Mouse (Mus musculus) liver, embryonic 14.5 days (tissue): ENCODE results near the gene Med19. TPM values are rescaled to one million over a fixed set of nuclear protein-coding genes. Genes with fewer than 3 reads are reported as not detected.

Experiments used
- ATAC-seq: fragments of 200-750 bp; cut with Nextera tagmentation; 2 replicates; pipeline ENCODE4 v1.8.0; 2017; ENCODE audit warnings: moderate number of reproducible peaks, mild to moderate bottlenecking, moderate library complexity; ENCODE audit not compliant: insufficient read depth
- DNase-seq, 3 experiments: peaks; one replicate each; pipeline ENCODE4 v3.0.0-alpha.2; 2012 to 2013; ENCODE audit warnings: low read depth in 3 of 3, low spot score in 3 of 3
- H3K27ac ChIP-seq: fragments of 300-500 bp; sonication (generic); 2 replicates; pipeline ENCODE4 v1.5.1; 2014; ENCODE audit warnings: moderate library complexity, mild to moderate bottlenecking, control low read depth, inconsistent platforms
- H3K27me3 ChIP-seq: fragments of 300-500 bp; sonication (generic); 2 replicates; pipeline ENCODE4 v1.6.1; 2014; ENCODE audit warnings: mild to moderate bottlenecking, low read length, moderate library complexity; ENCODE audit not compliant: control insufficient read depth, insufficient read depth
- H3K36me3 ChIP-seq: fragments of 300-500 bp; sonication (generic); replicated peaks from 2 replicates; pipeline ENCODE4 v1.6.1; 2014; ENCODE audit warnings: low read depth; ENCODE audit not compliant: control insufficient read depth, insufficient read depth
- H3K4me1 ChIP-seq, 2 experiments: fragments of 200-500 bp in 1 of 2; fragments of 300-500 bp in 1 of 2; sonication (generic) in 1 of 2; replicated peaks; 2 replicates each; pipeline ENCODE4 v1.6.1; 2012 to 2014; ENCODE audit warnings: antibody characterized with exemption in 1 of 2, inconsistent platforms in 1 of 2, low read length in 1 of 2; ENCODE audit not compliant: control insufficient read depth in 2 of 2, insufficient read depth in 2 of 2
- H3K4me2 ChIP-seq: fragments of 300-500 bp; sonication (generic); 2 replicates; pipeline ENCODE4 v1.6.1; 2014; ENCODE audit warnings: low read depth, mild to moderate bottlenecking, control low read depth, moderate library complexity
- H3K4me3 ChIP-seq, 2 experiments: fragments of 200-500 bp in 1 of 2; fragments of 300-500 bp in 1 of 2; sonication (generic) in 1 of 2; 2 replicates each; pipeline ENCODE4 v1.5.1; 2012 to 2014; ENCODE audit warnings: low read depth in 2 of 2, low read length in 2 of 2, mild to moderate bottlenecking in 2 of 2, control low read depth in 1 of 2, inconsistent platforms in 1 of 2, moderate library complexity in 1 of 2; ENCODE audit not compliant: insufficient read depth in 1 of 2
- H3K9ac ChIP-seq: fragments of 300-500 bp; sonication (generic); replicated peaks from 2 replicates; pipeline ENCODE4 v1.6.1; 2014; ENCODE audit warnings: mild to moderate bottlenecking, control low read depth, moderate library complexity
- H3K9me3 ChIP-seq: fragments of 300-500 bp; sonication (generic); 2 replicates; pipeline ENCODE4 v1.6.1; 2016; ENCODE audit warnings: low read length, mixed read lengths; ENCODE audit not compliant: control insufficient read depth
- CTCF ChIP-seq: IDR thresholded peaks from 2 replicates; pipeline ENCODE4 v1.5.1; 2016; ENCODE audit warnings: antibody characterized with exemption, low read depth, control low read depth
- EP300 ChIP-seq: IDR thresholded peaks from 2 replicates; pipeline ENCODE4 v1.6.1; 2016; ENCODE audit warnings: antibody characterized with exemption, low read depth
- WGBS: fragments of 180-500 bp; shearing (Covaris S2); extraction: QIAGEN DNeasy Blood & Tissue Kit; methylation state at CpG from one replicate; pipeline ENCODE4 v1.1.7; 2014; ENCODE audit not compliant: insufficient replicate concordance; 5-methylcytosine and 5-hydroxymethylcytosine counted together
- polyA plus RNA-seq, 2 experiments: library from polyadenylated mRNA; depleted of rRNA in 1 of 2; stranded (reverse) in 1 of 2; unstranded in 1 of 2; fragments of >200 nt; fragmentation: Nextera tagmentation in 1 of 2; extraction: Ambion mirVana in 1 of 2; gene quantifications; 2 replicates each; pipeline versions ENCODE4 v1.2.1 to v1.2.3; 2012 to 2014

Med19 gene
- 9.6 and 12.3 TPM in 2 replicates for polyA plus RNA-seq (2012; rRNA removed)
- polyA plus RNA-seq (2014; fragmentation: Nextera tagmentation; extraction: Ambion mirVana), result 22.4 and 23.4 TPM in 2 replicates

- peaks cover 22 to 28% of the 10 kb centered on the region in 2 experiments for H3K4me1 ChIP-seq
- peak within 1 kb of the TSS; percentile 96 to 98 for H3K4me3 ChIP-seq
- H3K27me3 ChIP-seq, result no peaks in the 10 kb centered on the region
- H3K36me3 ChIP-seq, result peaks cover 26% of the 10 kb centered on the region
- no peaks in the 10 kb centered on the region for H3K9me3 ChIP-seq
- under 1% methylated on average over 44 of the region's 44 CpGs for WGBS
- H3K27ac ChIP-seq, result peak within 1 kb of the TSS; percentile 74
- DNase-seq (peak; percentile 100), ATAC-seq (peak; percentile 96)
- H3K4me2 ChIP-seq, result peak within 1 kb of the TSS; percentile 97
- TF ChIP-seq EP300, result no peak
- TF ChIP-seq CTCF, result peak; percentile 26; the same call in 1 of the 2 replicates
- H3K9ac ChIP-seq, result peak within 1 kb of the TSS; percentile 85
Measured at GRCm38 (mm10) chr2:84677968-84678880, at the start of gene Med19, which contains the start of gene Gm28635. TSS of gene Med19 (plus strand) at chr2:84678402. TSS of gene Gm28635 (minus strand) at chr2:84678041.

GRCm38 (mm10) chr2:84632001-84632400, 46.2 kb upstream of the Med19 start:
- no peak overlapping the region for H3K27ac ChIP-seq
- no peak for DNase-seq

GRCm38 (mm10) chr2:84632999-84633398, 45.2 kb upstream of the Med19 start:
- H3K4me2 ChIP-seq, result peak overlapping the region; percentile 42
- H3K36me3 ChIP-seq, result no peaks in the 10 kb centered on the region
- DNase-seq (peak in 1 of 3 experiments; percentile 33), ATAC-seq (0 out of 2 replicates have a peak, but pooled peaks have one; percentile 43)
- no peaks in the 10 kb centered on the region for H3K9me3 ChIP-seq
- no peak overlapping the region for H3K27ac ChIP-seq
- TF ChIP-seq CTCF (no peak), EP300 (no peak)
- H3K9ac ChIP-seq, result no peak overlapping the region; the same call in 1 of the 2 replicates
- no peaks in the 10 kb centered on the region for H3K27me3 ChIP-seq
- 0% methylated on average over 3 of the region's 3 CpGs for WGBS
- H3K4me3 ChIP-seq, result no peak overlapping the region
- peaks cover 14 to 47% of the 10 kb centered on the region in 2 experiments for H3K4me1 ChIP-seq

More at GRCm38 (mm10) chr2:84632001-84632400, 46.2 kb upstream of the Med19 start:
- Histone ChIP-seq H3K4me1 (peaks cover 14 to 39% of the 10 kb centered on the region in 2 experiments), H3K9ac (no peak overlapping the region), H3K27me3 (no peaks in the 10 kb centered on the region), H3K36me3 (no peaks in the 10 kb centered on the region), H3K4me3 (no peak overlapping the region), H3K4me2 (no peak overlapping the region), H3K9me3 (no peaks in the 10 kb centered on the region)
- WGBS, result 77% methylated on average over 1 of the region's 1 CpGs
- no peak for ATAC-seq
- TF ChIP-seq CTCF (no peak), EP300 (no peak)

GRCm38 (mm10) chr2:84634006-84634405, 44.2 kb upstream of the Med19 start:
- DNase-seq (no peak), ATAC-seq (no peak)
- WGBS, result 48% methylated on average over 4 of the region's 4 CpGs
- Histone ChIP-seq H3K36me3 (no peaks in the 10 kb centered on the region), H3K4me3 (no peak overlapping the region), H3K9ac (no peak overlapping the region), H3K4me1 (peaks cover 17 to 43% of the 10 kb centered on the region in 2 experiments), H3K9me3 (no peaks in the 10 kb centered on the region), H3K4me2 (peak overlapping the region; percentile 22; the same call in 1 of the 2 replicates), H3K27ac (no peak overlapping the region), H3K27me3 (no peaks in the 10 kb centered on the region)
- TF ChIP-seq EP300 (no peak), CTCF (no peak)
